Mouse (Mus musculus): ENCODE measurements around the gene Frat2. TPM values are rescaled to one million over a fixed set of nuclear protein-coding genes. Genes with fewer than 3 reads are reported as not detected.

Gene Frat2
- 5.1 and 5.3 TPM in 2 replicates for polyA plus RNA-seq (2014; fragmentation: Nextera tagmentation; extraction: Ambion mirVana)

DNA sequence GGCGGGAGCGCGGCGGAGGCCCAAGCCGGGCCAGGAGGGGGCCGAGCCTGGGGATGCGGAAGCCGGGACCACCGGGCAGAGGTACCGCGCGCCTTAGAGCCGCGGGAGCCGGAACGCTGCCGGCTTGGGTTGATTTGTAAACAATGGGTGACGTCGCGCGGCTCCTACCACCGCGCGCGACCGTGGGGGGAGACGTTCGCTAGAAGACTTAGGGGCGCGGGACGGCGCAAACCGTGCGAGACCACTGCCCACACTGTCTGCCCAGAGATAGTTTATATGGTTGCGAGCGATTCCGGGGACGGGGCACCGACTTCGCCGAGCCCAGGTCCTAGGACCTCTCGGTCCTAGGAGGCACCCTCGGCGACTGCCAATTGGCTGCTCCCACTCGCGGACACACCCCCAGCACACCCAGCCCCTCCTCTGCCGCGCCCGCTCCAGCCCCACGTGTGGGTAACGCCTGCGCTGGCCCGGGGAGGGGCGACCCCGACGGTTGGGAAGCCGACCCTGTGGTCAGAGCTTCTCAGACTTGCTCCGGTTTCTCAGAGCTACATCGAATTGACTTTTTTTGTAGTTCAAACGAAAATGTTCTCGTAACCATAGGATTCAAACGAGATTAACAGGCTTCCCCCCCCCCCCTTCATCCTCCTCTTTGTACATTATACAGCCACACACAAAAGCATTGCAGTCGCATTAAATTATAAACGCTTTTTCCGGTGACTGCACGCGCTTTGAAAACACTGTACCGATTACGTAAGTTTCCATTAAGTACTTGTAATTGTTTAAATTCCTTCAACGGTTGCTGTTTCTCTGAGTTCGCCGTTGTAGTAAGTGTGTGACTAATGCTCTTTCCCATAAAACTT is at the start of gene Frat2:
Gene Frat2, minus strand, starts transcription at position 141 of the 860 bp plus-strand sequence.
- H3K27ac ChIP-seq (replicated peaks; ENCODE audit: low read depth, low read length) = peak within 1 kb of the TSS; percentile 75
- H3K36me3 ChIP-seq (replicated peaks; ENCODE audit: control insufficient read depth, insufficient read depth, low read depth, low read length) = no peaks in the 10 kb centered on the region
- peak; percentile 92 for ATAC-seq (replicated peaks; ENCODE audit: insufficient number of reproducible peaks, low FRiP score, low TSS enrichment, low read depth)
- H3K9ac ChIP-seq (replicated peaks; ENCODE audit: low read length) = peak within 1 kb of the TSS; percentile 64
- H3K9me3 ChIP-seq (replicated peaks; ENCODE audit: control insufficient read depth, low read length) = no peaks in the 10 kb centered on the region
- WGBS = under 1% methylated on average over 71 of the region's 72 CpGs
- peak within 1 kb of the TSS; percentile 84 for H3K4me2 ChIP-seq (ENCODE audit: low read depth, low read length)
- peak; percentile 91 for DNase-seq (ENCODE audit: low spot score)
- H3K4me3 ChIP-seq (ENCODE audit: low read depth, low read length) = peak within 1 kb of the TSS; percentile 58
- H3K4me1 ChIP-seq (ENCODE audit: control insufficient read depth, insufficient read depth, low read length) = no peaks in the 10 kb centered on the region
- no peaks in the 10 kb centered on the region for H3K27me3 ChIP-seq (ENCODE audit: control insufficient read depth, insufficient read depth, low read length)

DNA sequence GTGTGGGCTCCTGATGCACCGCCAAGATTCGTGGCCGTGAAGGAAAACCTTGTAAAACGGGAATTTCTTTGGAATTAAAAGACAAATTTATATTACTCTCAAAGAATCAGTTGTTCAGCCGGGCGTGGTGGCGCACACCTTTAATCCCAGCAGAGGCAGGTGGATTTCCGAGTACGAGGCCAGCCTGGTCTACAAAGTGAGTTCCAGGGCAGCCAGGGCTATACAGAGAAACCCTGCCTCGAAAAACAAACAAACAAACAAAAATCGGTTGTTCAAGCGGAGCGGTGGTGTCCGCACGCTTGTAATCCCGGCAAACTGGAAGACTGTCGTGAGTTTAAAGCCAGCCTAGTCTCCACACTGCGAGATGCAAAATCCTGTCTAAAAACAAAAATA is 48.4 kb upstream of the Frat2 start:
- ATAC-seq (replicated peaks; ENCODE audit: insufficient number of reproducible peaks, low FRiP score, low TSS enrichment, low read depth) = no peak
- H3K36me3 ChIP-seq (replicated peaks; ENCODE audit: control insufficient read depth, insufficient read depth, low read depth, low read length) = no peaks in the 10 kb centered on the region
- WGBS = 21% methylated on average over 18 of the region's 18 CpGs
- H3K9me3 ChIP-seq (replicated peaks; ENCODE audit: control insufficient read depth, low read length) = no peaks in the 10 kb centered on the region
- H3K27ac ChIP-seq (replicated peaks; ENCODE audit: low read depth, low read length) = no peak overlapping the region
- no peaks in the 10 kb centered on the region for H3K4me1 ChIP-seq (ENCODE audit: control insufficient read depth, insufficient read depth, low read length)
- DNase-seq (ENCODE audit: low spot score) = no peak
- H3K9ac ChIP-seq (replicated peaks; ENCODE audit: low read length) = no peak overlapping the region; the same call in 1 of the 2 replicates
- H3K27me3 ChIP-seq (ENCODE audit: control insufficient read depth, insufficient read depth, low read length) = no peaks in the 10 kb centered on the region
- peak overlapping the region; percentile 65 for H3K4me2 ChIP-seq (ENCODE audit: low read depth, low read length)
- peak overlapping the region; percentile 75 for H3K4me3 ChIP-seq (ENCODE audit: low read depth, low read length)

DNA sequence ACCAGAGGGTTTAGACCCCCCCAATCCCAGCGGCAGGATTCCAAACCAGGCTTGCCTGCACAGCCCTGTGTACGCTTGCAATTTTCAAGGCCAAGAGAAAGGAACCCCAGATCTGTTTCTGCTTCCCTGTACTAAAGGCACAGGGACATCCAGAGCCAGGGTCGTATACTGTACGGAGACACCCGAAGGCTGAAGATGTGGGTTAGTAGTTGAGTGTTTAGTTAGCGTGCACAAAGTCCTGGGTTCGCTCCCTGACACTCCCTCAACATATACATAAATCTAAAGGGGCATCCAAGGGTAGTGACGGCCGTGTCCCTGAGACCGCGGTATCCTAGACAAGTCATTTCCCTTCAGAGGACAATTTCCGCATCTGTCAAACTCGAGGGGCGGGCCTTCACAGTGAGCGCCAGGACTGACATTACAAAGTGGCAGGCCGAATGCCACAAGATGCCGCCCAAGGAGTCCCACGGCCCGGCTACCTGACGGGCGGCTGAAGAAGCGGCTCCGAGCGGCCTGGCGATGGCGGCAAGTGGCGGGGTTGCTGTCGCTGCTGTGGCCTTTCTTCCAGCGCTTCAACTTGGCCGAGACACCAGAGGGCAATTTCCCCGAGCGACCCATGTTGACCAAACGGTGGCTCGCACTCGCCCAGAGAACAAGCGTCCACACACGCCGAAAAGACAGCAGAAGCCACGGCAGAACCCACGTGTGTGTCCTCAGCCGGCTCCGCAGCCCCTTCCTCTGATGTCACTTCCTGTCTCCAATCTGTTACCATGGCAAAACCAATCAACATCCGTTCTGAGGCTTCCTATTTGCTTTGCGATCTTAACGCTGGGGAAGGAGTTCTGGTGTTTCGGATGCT is 47.8 kb upstream of the Frat2 start, which contains the start of gene Rrp12:
Gene Rrp12, minus strand, starts transcription at position 714 of the 859 bp plus-strand sequence.
- Histone ChIP-seq H3K36me3 (replicated peaks; ENCODE audit: control insufficient read depth, insufficient read depth, low read depth, low read length) (no peaks in the 10 kb centered on the region), H3K9me3 (replicated peaks; ENCODE audit: control insufficient read depth, low read length) (no peaks in the 10 kb centered on the region), H3K4me2 (ENCODE audit: low read depth, low read length) (peak within 1 kb of the TSS; percentile 65), H3K27ac (replicated peaks; ENCODE audit: low read depth, low read length) (no peak within 1 kb of the TSS), H3K27me3 (ENCODE audit: control insufficient read depth, insufficient read depth, low read length) (no peaks in the 10 kb centered on the region), H3K4me1 (ENCODE audit: control insufficient read depth, insufficient read depth, low read length) (no peaks in the 10 kb centered on the region), H3K4me3 (ENCODE audit: low read depth, low read length) (peak within 1 kb of the TSS; percentile 75), H3K9ac (replicated peaks; ENCODE audit: low read length) (peak within 1 kb of the TSS; percentile 52)
- peak; percentile 87 for ATAC-seq (replicated peaks; ENCODE audit: insufficient number of reproducible peaks, low FRiP score, low TSS enrichment, low read depth)
- DNase-seq (ENCODE audit: low spot score) = peak; percentile 97
- WGBS = 1% methylated on average over 46 of the region's 46 CpGs

DNA sequence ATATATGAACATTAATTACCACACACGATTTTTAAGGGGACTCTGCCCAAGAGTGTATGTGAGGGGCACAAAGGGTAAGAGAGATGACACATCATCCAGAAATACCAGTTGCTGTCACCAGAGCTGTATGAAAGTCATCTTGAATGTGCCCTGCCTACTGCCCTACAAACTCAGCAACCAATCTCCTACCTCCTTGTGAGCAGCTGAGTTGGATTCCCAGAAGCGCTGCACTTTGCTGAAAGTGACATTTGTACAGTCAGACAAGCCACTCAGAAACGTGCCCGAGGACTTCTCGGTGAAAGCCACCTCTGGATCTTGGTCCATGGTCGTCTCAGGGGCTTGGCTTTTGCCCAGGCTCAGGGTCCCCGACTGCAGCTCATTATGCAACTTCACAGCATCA is 47.0 kb upstream of the Frat2 start:
- no peak for DNase-seq (ENCODE audit: low spot score)
- Histone ChIP-seq H3K4me1 (ENCODE audit: control insufficient read depth, insufficient read depth, low read length) (no peaks in the 10 kb centered on the region), H3K27me3 (ENCODE audit: control insufficient read depth, insufficient read depth, low read length) (no peaks in the 10 kb centered on the region), H3K9ac (replicated peaks; ENCODE audit: low read length) (no peak overlapping the region), H3K4me3 (ENCODE audit: low read depth, low read length) (peak overlapping the region; percentile 75), H3K36me3 (replicated peaks; ENCODE audit: control insufficient read depth, insufficient read depth, low read depth, low read length) (no peaks in the 10 kb centered on the region), H3K9me3 (replicated peaks; ENCODE audit: control insufficient read depth, low read length) (no peaks in the 10 kb centered on the region), H3K27ac (replicated peaks; ENCODE audit: low read depth, low read length) (no peak overlapping the region), H3K4me2 (ENCODE audit: low read depth, low read length) (peak overlapping the region; percentile 65)
- ATAC-seq (replicated peaks; ENCODE audit: insufficient number of reproducible peaks, low FRiP score, low TSS enrichment, low read depth) = no peak
- 62% methylated on average over 7 of the region's 7 CpGs for WGBS

DNA sequence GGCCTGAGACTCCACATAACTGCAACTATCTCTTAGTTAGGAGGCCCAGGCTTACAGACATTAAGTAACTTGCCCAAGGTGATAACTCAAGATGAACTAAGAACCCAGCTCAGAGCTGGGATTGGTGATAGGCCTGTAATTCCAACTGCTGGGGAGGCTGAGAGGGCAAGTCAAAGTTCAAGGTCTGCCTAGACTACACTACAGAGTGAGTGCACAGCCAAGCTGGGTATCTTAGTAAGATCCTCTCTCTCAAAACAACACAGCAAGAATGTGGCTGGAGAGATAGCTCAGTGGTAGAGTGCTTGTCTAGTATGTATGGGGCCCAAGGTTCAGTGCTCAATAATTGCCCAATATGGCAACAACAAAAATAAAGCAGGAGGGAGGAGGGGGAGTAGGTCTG is 40.3 kb upstream of the Frat2 start:
- Histone ChIP-seq H3K36me3 (replicated peaks; ENCODE audit: control insufficient read depth, insufficient read depth, low read depth, low read length) (no peaks in the 10 kb centered on the region; the same call in none of the 2 replicates), H3K27ac (replicated peaks; ENCODE audit: low read depth, low read length) (no peak overlapping the region), H3K4me3 (ENCODE audit: low read depth, low read length) (no peak overlapping the region), H3K4me1 (ENCODE audit: control insufficient read depth, insufficient read depth, low read length) (no peaks in the 10 kb centered on the region), H3K9ac (replicated peaks; ENCODE audit: low read length) (no peak overlapping the region), H3K27me3 (ENCODE audit: control insufficient read depth, insufficient read depth, low read length) (no peaks in the 10 kb centered on the region), H3K9me3 (replicated peaks; ENCODE audit: control insufficient read depth, low read length) (no peaks in the 10 kb centered on the region), H3K4me2 (ENCODE audit: low read depth, low read length) (no peak overlapping the region)
- no peak for DNase-seq (ENCODE audit: low spot score)
- ATAC-seq (replicated peaks; ENCODE audit: insufficient number of reproducible peaks, low FRiP score, low TSS enrichment, low read depth) = no peak

DNA sequence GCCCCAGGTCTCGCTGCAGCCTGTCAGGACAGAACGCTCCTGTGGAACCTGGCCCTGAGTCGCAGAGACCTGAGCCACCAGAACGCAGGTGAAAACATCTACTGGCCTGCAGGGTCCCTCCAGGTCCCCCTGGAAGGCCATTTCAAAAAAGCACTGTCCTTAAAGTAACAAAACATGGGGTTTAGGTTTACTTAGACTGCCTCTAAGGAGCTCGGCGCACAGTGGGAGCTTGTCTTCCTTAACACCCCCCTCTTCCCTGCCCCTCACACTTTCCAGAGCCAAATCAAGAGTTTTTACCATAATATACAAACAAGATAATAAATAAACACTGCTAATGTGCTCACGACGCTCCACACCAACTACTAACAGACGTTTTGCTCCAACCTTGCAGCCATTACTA is 36.0 kb upstream of the Frat2 start:
- DNase-seq (ENCODE audit: low spot score) (no peak), ATAC-seq (replicated peaks; ENCODE audit: insufficient number of reproducible peaks, low FRiP score, low TSS enrichment, low read depth) (no peak)
- Histone ChIP-seq H3K9ac (replicated peaks; ENCODE audit: low read length) (no peak overlapping the region), H3K36me3 (replicated peaks; ENCODE audit: control insufficient read depth, insufficient read depth, low read depth, low read length) (no peaks in the 10 kb centered on the region; the same call in none of the 2 replicates), H3K27ac (replicated peaks; ENCODE audit: low read depth, low read length) (no peak overlapping the region), H3K4me1 (ENCODE audit: control insufficient read depth, insufficient read depth, low read length) (no peaks in the 10 kb centered on the region), H3K4me2 (ENCODE audit: low read depth, low read length) (no peak overlapping the region), H3K9me3 (replicated peaks; ENCODE audit: control insufficient read depth, low read length) (no peaks in the 10 kb centered on the region), H3K27me3 (ENCODE audit: control insufficient read depth, insufficient read depth, low read length) (no peaks in the 10 kb centered on the region), H3K4me3 (ENCODE audit: low read depth, low read length) (no peak overlapping the region)
- WGBS = 95% methylated on average over 9 of the region's 9 CpGs

DNA sequence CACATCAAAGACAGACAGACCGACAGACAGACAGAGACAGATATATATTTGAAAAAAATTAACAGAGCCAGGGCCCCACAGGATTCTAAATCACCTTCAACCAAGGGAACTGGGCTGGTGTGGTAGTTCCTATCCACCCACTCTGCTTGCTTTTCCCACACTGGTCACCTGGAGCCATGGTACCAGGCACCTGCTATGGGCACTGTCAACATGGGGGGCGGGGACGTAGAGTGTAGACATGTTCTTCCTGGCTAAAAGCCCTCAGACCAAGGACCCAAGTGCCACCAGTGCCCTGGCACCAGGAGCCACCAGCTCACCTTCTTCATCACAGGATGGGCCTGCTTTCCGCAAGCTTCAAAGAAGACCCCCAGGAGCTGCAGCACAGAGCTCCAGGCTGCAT is 33.9 kb upstream of the Frat2 start:
- Histone ChIP-seq H3K4me3 (ENCODE audit: low read depth, low read length) (no peak overlapping the region), H3K27ac (replicated peaks; ENCODE audit: low read depth, low read length) (no peak overlapping the region), H3K27me3 (ENCODE audit: control insufficient read depth, insufficient read depth, low read length) (no peaks in the 10 kb centered on the region), H3K9me3 (replicated peaks; ENCODE audit: control insufficient read depth, low read length) (no peaks in the 10 kb centered on the region), H3K4me1 (ENCODE audit: control insufficient read depth, insufficient read depth, low read length) (no peaks in the 10 kb centered on the region), H3K36me3 (replicated peaks; ENCODE audit: control insufficient read depth, insufficient read depth, low read depth, low read length) (peaks cover 2% of the 10 kb centered on the region), H3K4me2 (ENCODE audit: low read depth, low read length) (no peak overlapping the region), H3K9ac (replicated peaks; ENCODE audit: low read length) (no peak overlapping the region)
- DNase-seq (ENCODE audit: low spot score) = no peak
- 95% methylated on average over 4 of the region's 4 CpGs for WGBS
- ATAC-seq (replicated peaks; ENCODE audit: insufficient number of reproducible peaks, low FRiP score, low TSS enrichment, low read depth) = no peak

All from embryonic facial prominence, embryonic 11.5 days (tissue).